Mouse (Mus musculus) embryonic facial prominence, embryonic 11.5 days (tissue): Measurements from ENCODE around the gene Ubtd1. TPM values are rescaled to one million over a fixed set of nuclear protein-coding genes. Genes with fewer than 3 reads are reported as not detected.
A peak's percentile ranks its signal among the peaks of the same experiment; 100 is the strongest.

Experiments used
- ATAC-seq: fragments of 200-750 bp; cut with Nextera tagmentation; replicated peaks from 2 replicates; pipeline ENCODE4 v1.8.0; 2017; ENCODE audit warnings: low read depth; ENCODE audit not compliant: insufficient number of reproducible peaks, low FRiP score, low TSS enrichment
- DNase-seq: peaks from one replicate; pipeline ENCODE4 v3.0.0-alpha.2; 2015; ENCODE audit warnings: low spot score
- H3K27ac ChIP-seq: fragments of 300-500 bp; sonication (generic); replicated peaks from 2 replicates; pipeline ENCODE4 v1.5.1; 2014; ENCODE audit warnings: mild to moderate bottlenecking, low read depth, low read length, control low read depth
- H3K27me3 ChIP-seq: fragments of 300-500 bp; sonication (generic); 2 replicates; pipeline ENCODE4 v1.6.1; 2014; ENCODE audit warnings: mild to moderate bottlenecking, low read length, moderate library complexity, mixed read lengths; ENCODE audit not compliant: control insufficient read depth, insufficient read depth
- H3K36me3 ChIP-seq: fragments of 300-500 bp; sonication (generic); replicated peaks from 2 replicates; pipeline ENCODE4 v1.6.1; 2014; ENCODE audit warnings: low read depth, mild to moderate bottlenecking, low read length, moderate library complexity, mixed read lengths; ENCODE audit not compliant: control insufficient read depth, insufficient read depth
- H3K4me1 ChIP-seq: fragments of 300-500 bp; sonication (generic); 2 replicates; pipeline ENCODE4 v1.6.1; 2014; ENCODE audit warnings: low read length, mixed read lengths; ENCODE audit not compliant: control insufficient read depth, insufficient read depth
- H3K4me2 ChIP-seq: fragments of 300-500 bp; sonication (generic); 2 replicates; pipeline ENCODE4 v1.6.1; 2014; ENCODE audit warnings: low read depth, mild to moderate bottlenecking, control low read depth, low read length, moderate library complexity
- H3K4me3 ChIP-seq: fragments of 300-500 bp; sonication (generic); 2 replicates; pipeline ENCODE4 v1.5.1; 2014; ENCODE audit warnings: low read depth, low read length, control low read depth
- H3K9ac ChIP-seq: fragments of 300-500 bp; sonication (generic); replicated peaks from 2 replicates; pipeline ENCODE4 v1.6.1; 2014; ENCODE audit warnings: mild to moderate bottlenecking, control low read depth, low read length
- H3K9me3 ChIP-seq: fragments of 300-500 bp; sonication (generic); replicated peaks from 2 replicates; pipeline ENCODE4 v1.6.1; 2016; ENCODE audit warnings: mild to moderate bottlenecking, low read length, inconsistent platforms, mixed read lengths; ENCODE audit not compliant: control insufficient read depth
- WGBS: fragments of 180-500 bp; shearing (Covaris S2); extraction: QIAGEN DNeasy Blood & Tissue Kit; methylation state at CpG from one replicate; pipeline ENCODE4 v1.1.7; 2014; 5-methylcytosine and 5-hydroxymethylcytosine counted together
- polyA plus RNA-seq: library from polyadenylated mRNA; unstranded; fragments of >200 nt; fragmentation: Nextera tagmentation; extraction: Ambion mirVana; gene quantifications from 2 replicates; pipeline ENCODE4 v1.2.1, GENCODE M21; 2014

Ubtd1 gene
- polyA plus RNA-seq, 1 experiment from 2014 or later, result 7.1 TPM

- H3K4me1 ChIP-seq, result no peaks in the 10 kb centered on the region
- H3K9me3 ChIP-seq, result no peaks in the 10 kb centered on the region
- no peak overlapping the region for H3K27ac ChIP-seq
- peaks cover 16% of the 10 kb centered on the region for H3K36me3 ChIP-seq
- no peak for ATAC-seq
- no peak overlapping the region for H3K4me3 ChIP-seq
- 93% methylated on average over 3 of the region's 3 CpGs for WGBS
- no peak for DNase-seq
- H3K4me2 ChIP-seq, result no peak overlapping the region
- H3K27me3 ChIP-seq, result no peaks in the 10 kb centered on the region
- no peak overlapping the region for H3K9ac ChIP-seq
Measured at GRCm38 (mm10) chr19:41953574-41953973, 28.0 kb upstream of the Ubtd1 start.

GRCm38 (mm10) chr19:41969618-41970017 lies 11.9 kb upstream of the Ubtd1 start:
- no peak overlapping the region for H3K9ac ChIP-seq
- H3K4me3 ChIP-seq, result no peak overlapping the region
- H3K4me2 ChIP-seq, result no peak overlapping the region
- no peaks in the 10 kb centered on the region for H3K9me3 ChIP-seq
- no peaks in the 10 kb centered on the region for H3K27me3 ChIP-seq
- DNase-seq (no peak), ATAC-seq (no peak)
- WGBS, result 94% methylated on average over 7 of the region's 7 CpGs
- no peak overlapping the region for H3K27ac ChIP-seq
- H3K36me3 ChIP-seq, result peaks cover 3% of the 10 kb centered on the region; the same call in 1 of the 2 replicates
- no peaks in the 10 kb centered on the region for H3K4me1 ChIP-seq

GRCm38 (mm10) chr19:41973891-41974794 lies 7.4 kb upstream of the Ubtd1 start:
- WGBS, result 63% methylated on average over 13 of the region's 13 CpGs
- no peak for ATAC-seq
- no peaks in the 10 kb centered on the region for H3K27me3 ChIP-seq

GRCm38 (mm10) chr19:41980422-41980818 lies 1.1 kb upstream of the Ubtd1 start:
- peaks cover 2% of the 10 kb centered on the region; the same call in 1 of the 2 replicates for H3K4me1 ChIP-seq

More at GRCm38 (mm10) chr19:41973891-41974794, 7.4 kb upstream of the Ubtd1 start:
- H3K36me3 ChIP-seq, result no peaks in the 10 kb centered on the region
- no peaks in the 10 kb centered on the region; the same call in 1 of the 2 replicates for H3K4me1 ChIP-seq
- no peak overlapping the region for H3K4me2 ChIP-seq
- DNase-seq, result no peak
- H3K9ac ChIP-seq, result no peak overlapping the region
- H3K9me3 ChIP-seq, result no peaks in the 10 kb centered on the region
- H3K4me3 ChIP-seq, result no peak overlapping the region
- no peak overlapping the region for H3K27ac ChIP-seq

GRCm38 (mm10) chr19:41980819-41981594 lies 556 bp upstream of the Ubtd1 start, which contains the start of gene Mms19:
Gene Mms19, minus strand, starts transcription at chr19:41981157.
- H3K27ac ChIP-seq, result peak within 1 kb of the TSS; percentile 77
- WGBS, result under 1% methylated on average over 51 of the region's 68 CpGs
- no peaks in the 10 kb centered on the region for H3K9me3 ChIP-seq
- peak; percentile 95 for ATAC-seq
- peaks cover 2% of the 10 kb centered on the region; the same call in 1 of the 2 replicates for H3K4me1 ChIP-seq
- no peaks in the 10 kb centered on the region for H3K36me3 ChIP-seq
- no peaks in the 10 kb centered on the region; the same call in 1 of the 2 replicates for H3K27me3 ChIP-seq
- H3K4me2 ChIP-seq, result peak within 1 kb of the TSS; percentile 99
- DNase-seq, result peak; percentile 100
- H3K9ac ChIP-seq, result peak within 1 kb of the TSS; percentile 77
- H3K4me3 ChIP-seq, result peak within 1 kb of the TSS; percentile 84

More at GRCm38 (mm10) chr19:41980422-41980818, 1.1 kb upstream of the Ubtd1 start:
- Histone ChIP-seq H3K27ac (peak overlapping the region; percentile 77), H3K9ac (peak overlapping the region; percentile 71), H3K4me2 (peak overlapping the region; percentile 99), H3K4me3 (peak overlapping the region; percentile 84), H3K9me3 (no peaks in the 10 kb centered on the region), H3K27me3 (no peaks in the 10 kb centered on the region; the same call in 1 of the 2 replicates), H3K36me3 (no peaks in the 10 kb centered on the region)
- ATAC-seq, result peak; percentile 4; the same call in 1 of the 2 replicates
- peak; percentile 68 for DNase-seq
- WGBS, result 0% methylated on average over 16 of the region's 16 CpGs

DNA sequence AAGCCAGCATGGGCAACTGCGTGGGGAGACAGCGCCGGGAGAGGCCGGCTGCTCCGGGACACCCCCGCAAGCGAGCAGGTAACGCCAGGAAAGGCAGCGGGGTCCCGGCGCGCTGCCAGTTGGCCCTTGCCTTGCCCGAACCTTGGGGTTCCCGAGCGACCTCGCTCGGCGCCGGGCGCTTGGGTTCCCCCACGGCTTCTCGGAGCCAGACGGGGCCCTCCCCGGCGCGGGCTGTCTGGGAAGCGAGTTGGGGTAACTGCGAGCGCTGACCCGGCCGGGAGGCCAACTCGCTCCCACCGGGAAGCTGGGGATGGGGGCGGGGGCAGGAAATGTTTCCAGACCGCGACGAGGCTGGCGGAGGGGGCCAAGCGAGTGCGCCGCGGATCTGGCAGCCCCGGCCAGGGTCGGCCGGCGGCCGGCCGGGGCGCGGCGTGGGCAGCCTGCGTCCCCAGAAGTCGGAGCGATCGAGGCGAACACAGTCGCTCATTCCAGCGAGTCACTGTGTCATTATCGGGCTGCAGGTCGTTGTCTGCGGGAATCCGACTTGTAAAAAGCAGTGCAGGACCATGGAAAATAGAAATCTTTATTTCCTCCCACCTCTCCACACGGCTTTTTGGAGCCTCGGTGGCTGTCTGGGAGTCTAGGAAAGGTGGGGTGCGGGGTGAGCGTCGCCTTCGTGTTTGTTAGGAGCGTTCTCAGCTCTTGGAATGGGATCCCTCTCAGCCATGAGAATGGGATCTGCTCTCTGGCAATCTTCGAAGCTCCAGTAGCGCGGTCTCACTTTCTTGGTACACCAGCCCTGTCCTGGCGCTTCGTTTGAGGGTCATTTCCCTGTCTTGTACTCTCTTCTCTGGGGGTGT lies 598 bp downstream of the Ubtd1 start:
- Histone ChIP-seq H3K9me3 (no peaks in the 10 kb centered on the region), H3K4me2 (peak overlapping the region; percentile 99), H3K4me1 (peaks cover 2% of the 10 kb centered on the region; the same call in 1 of the 2 replicates), H3K27ac (peak overlapping the region; percentile 76), H3K9ac (peak overlapping the region; percentile 77), H3K36me3 (no peaks in the 10 kb centered on the region), H3K27me3 (no peaks in the 10 kb centered on the region; the same call in 1 of the 2 replicates), H3K4me3 (peak overlapping the region; percentile 84)
- under 1% methylated on average over 74 of the region's 74 CpGs for WGBS
- DNase-seq, result peak; percentile 49
- no peak for ATAC-seq

DNA sequence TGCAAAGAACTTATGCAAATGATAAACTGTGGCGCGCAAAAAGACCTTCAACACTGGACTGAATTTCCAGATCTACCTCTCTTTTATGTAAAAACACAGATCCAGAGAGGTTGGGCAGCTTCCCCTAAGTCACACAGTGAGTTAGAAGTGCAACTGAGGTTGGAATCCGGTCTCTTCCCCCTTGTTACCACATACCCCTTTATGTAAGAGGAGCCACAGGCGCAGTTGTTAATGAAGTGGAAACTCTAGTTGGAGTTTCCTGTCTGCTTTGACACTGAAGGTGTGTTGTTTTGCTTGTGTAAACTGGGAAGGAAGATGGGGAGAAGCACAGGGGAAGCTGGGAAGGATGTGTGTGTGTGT lies 1.2 kb downstream of the Ubtd1 start:
- Histone ChIP-seq H3K4me2 (peak overlapping the region; percentile 99), H3K27me3 (no peaks in the 10 kb centered on the region; the same call in 1 of the 2 replicates), H3K27ac (no peak overlapping the region), H3K9ac (peak overlapping the region; percentile 77), H3K4me1 (0 out of 2 replicates have a peak, but pooled peaks cover 2% of the 10 kb centered on the region), H3K36me3 (no peaks in the 10 kb centered on the region), H3K9me3 (no peaks in the 10 kb centered on the region), H3K4me3 (peak overlapping the region; percentile 84)
- DNase-seq (no peak), ATAC-seq (no peak)
- 4% methylated on average over 4 of the region's 4 CpGs for WGBS
